Mouse (Mus musculus) lung, adult 2 months (tissue): ENCODE results near the gene Smarcc1. TPM values are rescaled to one million over a fixed set of nuclear protein-coding genes. Genes with fewer than 3 reads are reported as not detected.

Experiments
- DNase-seq: peaks from one replicate; pipeline ENCODE4 v3.0.0; 2022
- H3K4me1 ChIP-seq: fragments of 200-500 bp; 2 replicates; pipeline ENCODE4 v1.6.1; 2011; ENCODE audit warnings: low read length; ENCODE audit not compliant: control insufficient read depth, insufficient read depth
- H3K4me3 ChIP-seq: fragments of 200-500 bp; replicated peaks from 2 replicates; pipeline ENCODE3; 2011; ENCODE audit warnings: low read depth, mild to moderate bottlenecking, control low read depth, low read length; ENCODE audit errors: extremely low read depth
- CTCF ChIP-seq: fragments of 200-500 bp; IDR thresholded peaks from 2 replicates; pipeline ENCODE4 v1.5.1; 2011; ENCODE audit warnings: mild to moderate bottlenecking, low read length, control low read depth; ENCODE audit not compliant: insufficient read depth
- POLR2A ChIP-seq: fragments of 200-500 bp; IDR thresholded peaks from 2 replicates; pipeline ENCODE4 v1.6.1; 2011; ENCODE audit warnings: low read depth, mild to moderate bottlenecking, control low read depth, low read length, borderline replicate concordance; ENCODE audit errors: extremely low read depth
- WGBS: fragments of 180-500 bp; shearing (Covaris S2); methylation state at CpG from one replicate; pipeline ENCODE4 v1.1.7; 2018; 5-methylcytosine and 5-hydroxymethylcytosine counted together
- polyA plus RNA-seq: library from polyadenylated mRNA; depleted of rRNA; stranded (reverse); fragments of >200 nt; gene quantifications from 2 replicates; pipeline ENCODE4 v1.2.3, GENCODE M21; 2012

Gene Smarcc1
- polyA plus RNA-seq, 1 experiment = 11.9 TPM

GRCm38 (mm10) chr9:110248861-110249260, 131.4 kb downstream of the Smarcc1 start:
- WGBS = 74% methylated on average over 2 of the region's 2 CpGs
- no peak for TF ChIP-seq POLR2A
- no peak for DNase-seq
- no peak overlapping the region for H3K4me3 ChIP-seq
- peaks cover 5% of the 10 kb centered on the region for H3K4me1 ChIP-seq

- peaks cover 5% of the 10 kb centered on the region for H3K4me1 ChIP-seq
- 32% methylated on average over 11 of the region's 11 CpGs for WGBS
- no peak overlapping the region for H3K4me3 ChIP-seq
- no peak for DNase-seq
- TF ChIP-seq POLR2A (no peak), CTCF (no peak)
Measured at GRCm38 (mm10) chr9:110249823-110250543, 132.5 kb downstream of the Smarcc1 start.

- H3K4me3 ChIP-seq = no peak overlapping the region
- H3K4me1 ChIP-seq = peaks cover 5% of the 10 kb centered on the region
- no peak for DNase-seq
- TF ChIP-seq CTCF (no peak), POLR2A (no peak)
- 82% methylated on average over 14 of the region's 14 CpGs for WGBS
Measured at GRCm38 (mm10) chr9:110250776-110251175, 133.3 kb downstream of the Smarcc1 start.

GRCm38 (mm10) chr9:110255407-110256019, 138.0 kb downstream of the Smarcc1 start:
- TF ChIP-seq POLR2A (no peak), CTCF (no peak)
- Histone ChIP-seq H3K4me1 (no peaks in the 10 kb centered on the region), H3K4me3 (no peak overlapping the region)
- DNase-seq = no peak
- 62% methylated on average over 15 of the region's 15 CpGs for WGBS

- Histone ChIP-seq H3K4me3 (no peak overlapping the region), H3K4me1 (no peaks in the 10 kb centered on the region)
- no peak for DNase-seq
- WGBS = 76% methylated on average over 6 of the region's 6 CpGs
- TF ChIP-seq CTCF = no peak
- no peak for TF ChIP-seq POLR2A
Measured at GRCm38 (mm10) chr9:110258646-110259045, 141.1 kb downstream of the Smarcc1 start.

GRCm38 (mm10) chr9:110259118-110259517, 141.6 kb downstream of the Smarcc1 start:
- DNase-seq = no peak
- Histone ChIP-seq H3K4me1 (no peaks in the 10 kb centered on the region), H3K4me3 (no peak overlapping the region)
- TF ChIP-seq CTCF = no peak
- TF ChIP-seq POLR2A = no peak
- WGBS = 75% methylated on average over 3 of the region's 3 CpGs

- TF ChIP-seq POLR2A (no peak), CTCF (no peak)
- DNase-seq = no peak
- Histone ChIP-seq H3K4me1 (no peaks in the 10 kb centered on the region), H3K4me3 (no peak overlapping the region)
- WGBS = 75% methylated on average over 8 of the region's 8 CpGs
Measured at GRCm38 (mm10) chr9:110263181-110263580, 145.7 kb downstream of the Smarcc1 start.

- DNase-seq = no peak
- Histone ChIP-seq H3K4me1 (no peaks in the 10 kb centered on the region), H3K4me3 (no peak overlapping the region)
- TF ChIP-seq POLR2A = no peak
- TF ChIP-seq CTCF = no peak
- WGBS = 77% methylated on average over 9 of the region's 9 CpGs
Measured at GRCm38 (mm10) chr9:110264991-110265390, 147.5 kb downstream of the Smarcc1 start.

- no peak for TF ChIP-seq CTCF
- no peak for TF ChIP-seq POLR2A
- WGBS = 90% methylated on average over 10 of the region's 10 CpGs
- DNase-seq = no peak
- H3K4me3 ChIP-seq = no peak overlapping the region
- H3K4me1 ChIP-seq = no peaks in the 10 kb centered on the region
Measured at GRCm38 (mm10) chr9:110268416-110268815, 150.9 kb downstream of the Smarcc1 start.

GRCm38 (mm10) chr9:110272330-110272729, 154.8 kb downstream of the Smarcc1 start:
- WGBS = 90% methylated on average over 3 of the region's 3 CpGs
- Histone ChIP-seq H3K4me3 (no peak overlapping the region), H3K4me1 (no peaks in the 10 kb centered on the region)
- TF ChIP-seq POLR2A (no peak), CTCF (no peak)
- DNase-seq = no peak
